Mouse (Mus musculus): ENCODE measurements at regions not wholly inside any gene's neighbourhood (a gene's known extent, or its start where the extent isn't known, plus 50 kb on each side); places are given as distances from the start of the nearest gene placed in this dataset.

GRCm38 (mm10) chr7:135997640-135998039, 281.5 kb upstream of the Mki67 start:
- no peak for ATAC-seq (ENCODE audit: insufficient number of reproducible peaks, insufficient read depth, low FRiP score, low read depth)
- Histone ChIP-seq H3K36me3 (ENCODE audit: control insufficient read depth, insufficient read depth, low read length) (no peaks in the 10 kb centered on the region), H3K27ac (ENCODE audit: low read length) (no peak overlapping the region), H3K4me3 (ENCODE audit: low read depth, low read length) (no peak overlapping the region), H3K4me1 (ENCODE audit: control insufficient read depth, insufficient read depth, low read length) (no peaks in the 10 kb centered on the region), H3K27me3 (ENCODE audit: control insufficient read depth, insufficient read depth, low read length) (no peaks in the 10 kb centered on the region), H3K9ac (replicated peaks; ENCODE audit: low read depth, low read length) (no peak overlapping the region), H3K4me2 (replicated peaks; ENCODE audit: low read depth, low read length) (no peak overlapping the region), H3K9me3 (ENCODE audit: control insufficient read depth, low read depth, low read length) (no peaks in the 10 kb centered on the region)
- 80% methylated on average over 3 of the region's 3 CpGs for WGBS

GRCm38 (mm10) chr7:136002382-136002781, 286.2 kb upstream of the Mki67 start:
- WGBS = 69% methylated on average over 8 of the region's 8 CpGs
- H3K4me2 ChIP-seq (replicated peaks; ENCODE audit: low read depth, low read length) = no peak overlapping the region
- H3K4me1 ChIP-seq (ENCODE audit: control insufficient read depth, insufficient read depth, low read length) = no peaks in the 10 kb centered on the region
- no peak overlapping the region for H3K9ac ChIP-seq (replicated peaks; ENCODE audit: low read depth, low read length)
- H3K9me3 ChIP-seq (ENCODE audit: control insufficient read depth, low read depth, low read length) = no peaks in the 10 kb centered on the region
- H3K4me3 ChIP-seq (ENCODE audit: low read depth, low read length) = no peak overlapping the region
- no peak for ATAC-seq (ENCODE audit: insufficient number of reproducible peaks, insufficient read depth, low FRiP score, low read depth)
- H3K36me3 ChIP-seq (ENCODE audit: control insufficient read depth, insufficient read depth, low read length) = no peaks in the 10 kb centered on the region
- no peaks in the 10 kb centered on the region for H3K27me3 ChIP-seq (ENCODE audit: control insufficient read depth, insufficient read depth, low read length)
- H3K27ac ChIP-seq (ENCODE audit: low read length) = no peak overlapping the region

- no peak for ATAC-seq (ENCODE audit: insufficient number of reproducible peaks, insufficient read depth, low FRiP score, low read depth)
- Histone ChIP-seq H3K4me2 (replicated peaks; ENCODE audit: low read depth, low read length) (no peak overlapping the region), H3K9ac (replicated peaks; ENCODE audit: low read depth, low read length) (no peak overlapping the region), H3K4me1 (ENCODE audit: control insufficient read depth, insufficient read depth, low read length) (peaks cover 3% of the 10 kb centered on the region; the same call in 1 of the 2 replicates), H3K27me3 (ENCODE audit: control insufficient read depth, insufficient read depth, low read length) (0 out of 2 replicates have a peak, but pooled peaks cover under 1% of the 10 kb centered on the region), H3K9me3 (ENCODE audit: control insufficient read depth, low read depth, low read length) (no peaks in the 10 kb centered on the region), H3K4me3 (ENCODE audit: low read depth, low read length) (no peak overlapping the region), H3K27ac (ENCODE audit: low read length) (no peak overlapping the region), H3K36me3 (ENCODE audit: control insufficient read depth, insufficient read depth, low read length) (no peaks in the 10 kb centered on the region)
- 92% methylated on average over 2 of the region's 2 CpGs for WGBS
Measured at GRCm38 (mm10) chr7:136003291-136003690, 287.1 kb upstream of the Mki67 start.

- no peak overlapping the region for H3K27ac ChIP-seq (ENCODE audit: low read length)
- 17% methylated on average over 23 of the region's 23 CpGs for WGBS
- peaks cover 3% of the 10 kb centered on the region; the same call in 1 of the 2 replicates for H3K4me1 ChIP-seq (ENCODE audit: control insufficient read depth, insufficient read depth, low read length)
- no peak for ATAC-seq (ENCODE audit: insufficient number of reproducible peaks, insufficient read depth, low FRiP score, low read depth)
- no peaks in the 10 kb centered on the region for H3K36me3 ChIP-seq (ENCODE audit: control insufficient read depth, insufficient read depth, low read length)
- H3K9me3 ChIP-seq (ENCODE audit: control insufficient read depth, low read depth, low read length) = no peaks in the 10 kb centered on the region
- H3K4me3 ChIP-seq (ENCODE audit: low read depth, low read length) = 0 out of 2 replicates have a peak overlapping the region, but pooled peaks have one; percentile 6
- no peak overlapping the region for H3K9ac ChIP-seq (replicated peaks; ENCODE audit: low read depth, low read length)
- H3K27me3 ChIP-seq (ENCODE audit: control insufficient read depth, insufficient read depth, low read length) = 0 out of 2 replicates have a peak, but pooled peaks cover 9% of the 10 kb centered on the region
- peak overlapping the region; percentile 16; the same call in 1 of the 2 replicates for H3K4me2 ChIP-seq (replicated peaks; ENCODE audit: low read depth, low read length)
Measured at GRCm38 (mm10) chr7:136007796-136008455, 291.8 kb upstream of the Mki67 start.

- no peak for ATAC-seq (ENCODE audit: insufficient number of reproducible peaks, insufficient read depth, low FRiP score, low read depth)
- Histone ChIP-seq H3K27ac (ENCODE audit: low read length) (no peak overlapping the region), H3K27me3 (ENCODE audit: control insufficient read depth, insufficient read depth, low read length) (0 out of 2 replicates have a peak, but pooled peaks cover 9% of the 10 kb centered on the region), H3K36me3 (ENCODE audit: control insufficient read depth, insufficient read depth, low read length) (no peaks in the 10 kb centered on the region), H3K9ac (replicated peaks; ENCODE audit: low read depth, low read length) (no peak overlapping the region), H3K4me1 (ENCODE audit: control insufficient read depth, insufficient read depth, low read length) (peaks cover 3% of the 10 kb centered on the region; the same call in 1 of the 2 replicates), H3K4me3 (ENCODE audit: low read depth, low read length) (no peak overlapping the region), H3K9me3 (ENCODE audit: control insufficient read depth, low read depth, low read length) (no peaks in the 10 kb centered on the region), H3K4me2 (replicated peaks; ENCODE audit: low read depth, low read length) (peak overlapping the region; percentile 16; the same call in 1 of the 2 replicates)
- WGBS = 38% methylated on average over 6 of the region's 6 CpGs
Measured at GRCm38 (mm10) chr7:136008486-136008885, 292.3 kb upstream of the Mki67 start.

GRCm38 (mm10) chr7:136010013-136010412, 293.9 kb upstream of the Mki67 start:
- no peaks in the 10 kb centered on the region for H3K36me3 ChIP-seq (ENCODE audit: control insufficient read depth, insufficient read depth, low read length)
- ATAC-seq (ENCODE audit: insufficient number of reproducible peaks, insufficient read depth, low FRiP score, low read depth) = no peak
- H3K9me3 ChIP-seq (ENCODE audit: control insufficient read depth, low read depth, low read length) = no peaks in the 10 kb centered on the region
- H3K4me1 ChIP-seq (ENCODE audit: control insufficient read depth, insufficient read depth, low read length) = peaks cover 3% of the 10 kb centered on the region; the same call in 1 of the 2 replicates
- WGBS = 66% methylated on average over 7 of the region's 7 CpGs
- no peak overlapping the region for H3K9ac ChIP-seq (replicated peaks; ENCODE audit: low read depth, low read length)
- H3K27ac ChIP-seq (ENCODE audit: low read length) = no peak overlapping the region
- H3K27me3 ChIP-seq (ENCODE audit: control insufficient read depth, insufficient read depth, low read length) = 0 out of 2 replicates have a peak, but pooled peaks cover 9% of the 10 kb centered on the region
- H3K4me3 ChIP-seq (ENCODE audit: low read depth, low read length) = no peak overlapping the region
- no peak overlapping the region for H3K4me2 ChIP-seq (replicated peaks; ENCODE audit: low read depth, low read length)

- no peaks in the 10 kb centered on the region for H3K27me3 ChIP-seq (ENCODE audit: control insufficient read depth, insufficient read depth, low read length)
- WGBS = 54% methylated on average over 4 of the region's 4 CpGs
- ATAC-seq (ENCODE audit: insufficient number of reproducible peaks, insufficient read depth, low FRiP score, low read depth) = no peak
- no peaks in the 10 kb centered on the region for H3K9me3 ChIP-seq (ENCODE audit: control insufficient read depth, low read depth, low read length)
- no peaks in the 10 kb centered on the region for H3K4me1 ChIP-seq (ENCODE audit: control insufficient read depth, insufficient read depth, low read length)
- no peak overlapping the region for H3K27ac ChIP-seq (ENCODE audit: low read length)
- no peak overlapping the region for H3K4me2 ChIP-seq (replicated peaks; ENCODE audit: low read depth, low read length)
- H3K36me3 ChIP-seq (ENCODE audit: control insufficient read depth, insufficient read depth, low read length) = no peaks in the 10 kb centered on the region
- no peak overlapping the region for H3K9ac ChIP-seq (replicated peaks; ENCODE audit: low read depth, low read length)
- H3K4me3 ChIP-seq (ENCODE audit: low read depth, low read length) = no peak overlapping the region
Measured at GRCm38 (mm10) chr7:136014706-136015105, 298.5 kb upstream of the Mki67 start.

- WGBS = 78% methylated on average over 8 of the region's 8 CpGs
- H3K27ac ChIP-seq (ENCODE audit: low read length) = no peak overlapping the region
Measured at GRCm38 (mm10) chr7:136016918-136017317, 300.8 kb upstream of the Mki67 start.

More at GRCm38 (mm10) chr7:136016918-136017317, 300.8 kb upstream of the Mki67 start:
- no peaks in the 10 kb centered on the region for H3K9me3 ChIP-seq (ENCODE audit: control insufficient read depth, low read depth, low read length)
- no peaks in the 10 kb centered on the region for H3K27me3 ChIP-seq (ENCODE audit: control insufficient read depth, insufficient read depth, low read length)
- H3K4me2 ChIP-seq (replicated peaks; ENCODE audit: low read depth, low read length) = no peak overlapping the region
- no peaks in the 10 kb centered on the region for H3K4me1 ChIP-seq (ENCODE audit: control insufficient read depth, insufficient read depth, low read length)
- H3K36me3 ChIP-seq (ENCODE audit: control insufficient read depth, insufficient read depth, low read length) = no peaks in the 10 kb centered on the region
- ATAC-seq (ENCODE audit: insufficient number of reproducible peaks, insufficient read depth, low FRiP score, low read depth) = no peak
- H3K4me3 ChIP-seq (ENCODE audit: low read depth, low read length) = no peak overlapping the region
- no peak overlapping the region for H3K9ac ChIP-seq (replicated peaks; ENCODE audit: low read depth, low read length)
